Mouse (Mus musculus): ENCODE results near the gene Rag1.

- TF ChIP-seq POLR2A (IDR thresholded peaks at IDR 0.05; ENCODE audit: insufficient read depth, low read depth, low read length) (no peak), CTCF (IDR thresholded peaks at IDR 0.05; ENCODE audit: insufficient read depth, low read depth, low read length) (no peak)
Observed at GRCm38 (mm10) chr2:101608232-101608894, 40.9 kb downstream of the Rag1 start.

All from olfactory bulb, adult 2 months (tissue).